Mouse (Mus musculus) adrenal gland, adult 8-10 months (tissue): ENCODE data around the gene H60b. TPM values are rescaled to one million over a fixed set of nuclear protein-coding genes. Genes with fewer than 3 reads are reported as not detected.
A peak's percentile ranks its signal among the peaks of the same experiment; 100 is the strongest.
"Not testable (repeated sequence)": the region's sequence is repeated elsewhere in the genome, so short reads cannot be mapped to it uniquely, and the experiment has no call there.

Experiments
- DNase-seq: peaks from one replicate; pipeline ENCODE4 v3.0.0; 2022
- total RNA-seq, 4 experiments: library from RNA; stranded (reverse); gene quantifications; 2 replicates each; pipeline ENCODE4 v1.2.4; 2022

Gene H60b
- total RNA-seq, result under 1 TPM in 1 of 4 experiments, not detected in 3; 0.38 TPM

GRCm38 (mm10) chr10:22158310-22158999, at the start of gene H60b, which contains the start of gene Raet1e:
Gene H60b (plus strand): TSS chr10:22158586.
Gene Raet1e (plus strand): TSS chr10:22158569.
- DNase-seq, result peak; percentile 63

- DNase-seq, result peak; percentile 67
Observed at GRCm38 (mm10) chr10:22140665-22141280, 17.6 kb upstream of the H60b start.

GRCm38 (mm10) chr10:22142194-22142593, 16.2 kb upstream of the H60b start:
- DNase-seq, result not testable (repeated sequence)

GRCm38 (mm10) chr10:22142926-22143325, 15.5 kb upstream of the H60b start:
- DNase-seq, result no peak

DNA sequence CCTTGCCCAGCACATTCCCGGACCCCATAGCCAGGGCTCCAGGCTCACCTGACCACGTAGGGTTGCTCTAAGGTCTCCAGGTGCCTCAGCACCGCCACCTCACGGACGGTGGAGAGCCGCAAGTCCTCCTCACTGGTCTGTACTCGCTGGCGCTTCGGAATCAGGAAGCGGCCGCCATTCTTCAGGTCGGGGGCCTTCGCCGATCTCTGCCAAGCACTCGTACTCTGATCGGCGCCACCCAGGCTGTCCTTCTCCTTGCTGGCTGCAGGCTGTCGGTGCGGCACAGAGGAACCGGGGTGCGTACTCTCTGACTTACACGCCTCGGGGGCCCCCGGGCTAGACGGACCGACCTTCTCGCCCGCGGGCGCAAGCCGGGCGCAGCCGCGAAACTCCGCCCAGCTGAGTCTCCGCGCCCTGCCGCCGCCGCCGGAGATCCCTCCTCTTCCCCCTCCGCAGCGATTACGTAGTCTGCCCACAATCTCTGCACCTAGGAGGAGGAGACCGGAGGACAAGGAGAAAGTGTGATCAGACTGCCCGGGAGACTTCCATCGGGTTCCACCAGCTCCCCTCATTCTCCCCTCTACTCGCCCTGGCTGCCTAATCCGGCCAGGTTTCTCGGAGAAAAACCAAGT, 9.8 kb upstream of the H60b start:
- peak; percentile 71 for DNase-seq

GRCm38 (mm10) chr10:22149073-22149690, 9.2 kb upstream of the H60b start, which contains the start of gene E030030I06Rik:
Gene E030030I06Rik (minus strand): TSS chr10:22149270.
- DNase-seq, result no peak

GRCm38 (mm10) chr10:22149691-22150465, 8.5 kb upstream of the H60b start:
- no peak for DNase-seq

GRCm38 (mm10) chr10:22150593-22150992, 7.8 kb upstream of the H60b start:
- DNase-seq, result no peak

- DNase-seq, result not testable (repeated sequence)
Observed at GRCm38 (mm10) chr10:22151056-22151862, 7.1 kb upstream of the H60b start.

- DNase-seq, result not testable (repeated sequence)
Observed at GRCm38 (mm10) chr10:22151863-22152640, 6.3 kb upstream of the H60b start.

DNA sequence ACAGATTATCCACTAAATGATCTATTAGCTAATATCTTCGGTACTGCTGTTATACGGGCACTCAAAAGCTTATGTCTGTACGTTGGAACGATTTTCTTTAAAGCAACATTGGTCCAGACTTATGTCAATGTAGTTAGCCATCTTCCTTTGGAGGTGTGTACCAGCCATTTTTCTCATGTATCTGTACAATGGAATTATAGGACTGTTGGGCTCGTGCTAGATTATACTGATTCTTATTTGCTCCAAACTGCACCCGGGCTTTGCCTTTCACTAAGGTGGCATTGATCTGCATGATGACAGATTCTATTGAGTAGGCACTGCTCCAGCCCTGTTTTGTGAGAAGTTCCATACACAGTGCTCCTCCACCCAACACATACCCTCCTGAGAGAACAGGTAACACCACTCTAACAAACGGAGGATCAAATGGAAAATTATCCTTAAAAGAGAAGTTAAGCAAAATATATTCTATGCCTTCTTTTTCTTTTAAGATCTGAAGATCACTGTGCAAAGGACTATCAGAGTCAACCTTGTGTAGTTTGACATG, 5.2 kb upstream of the H60b start:
- not testable (repeated sequence) for DNase-seq

GRCm38 (mm10) chr10:22154127-22154526, 4.3 kb upstream of the H60b start:
- not testable (repeated sequence) for DNase-seq

DNA sequence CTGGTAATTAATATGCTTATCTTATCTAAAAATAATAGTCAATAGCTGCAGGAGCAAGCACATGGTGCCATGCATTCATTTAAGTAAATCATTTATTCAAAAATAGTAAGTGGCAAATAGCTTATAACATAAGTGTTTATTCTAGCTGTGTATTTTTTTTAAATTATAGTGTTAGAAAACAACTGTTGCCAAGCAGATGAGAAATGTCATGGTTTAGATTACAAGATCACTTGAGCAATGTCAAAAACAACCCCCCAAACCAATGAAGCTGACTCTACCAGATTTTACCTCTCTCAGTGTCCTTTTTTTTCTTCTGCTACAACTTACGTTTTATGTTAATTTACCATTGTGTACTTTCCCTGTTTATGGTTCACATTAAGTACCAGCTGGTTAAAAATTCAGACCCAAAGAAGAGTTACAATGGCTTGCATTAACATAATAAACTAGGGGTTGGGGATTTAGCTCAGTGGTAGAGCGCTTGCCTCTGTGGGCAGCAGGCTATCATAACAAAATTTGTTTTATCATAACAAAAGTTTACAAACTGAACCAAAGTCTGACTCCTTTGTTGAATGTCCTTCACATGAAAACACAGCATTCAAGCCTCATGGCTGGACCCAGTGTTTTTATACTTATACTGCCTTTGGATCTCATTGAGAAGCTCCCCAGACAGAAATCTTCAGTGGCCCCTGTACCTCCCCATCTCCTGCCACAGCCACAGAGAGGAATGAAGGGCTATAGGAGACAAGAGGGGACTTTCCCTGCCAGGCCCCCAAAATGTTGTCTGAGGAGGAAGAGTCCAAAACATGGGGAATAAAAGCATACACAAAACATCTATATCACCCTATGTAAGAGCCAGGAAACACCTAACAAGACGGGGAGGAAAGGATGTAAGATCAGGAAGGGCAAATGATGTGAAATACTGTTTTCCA, 3.3 kb upstream of the H60b start:
- no peak for DNase-seq

DNA sequence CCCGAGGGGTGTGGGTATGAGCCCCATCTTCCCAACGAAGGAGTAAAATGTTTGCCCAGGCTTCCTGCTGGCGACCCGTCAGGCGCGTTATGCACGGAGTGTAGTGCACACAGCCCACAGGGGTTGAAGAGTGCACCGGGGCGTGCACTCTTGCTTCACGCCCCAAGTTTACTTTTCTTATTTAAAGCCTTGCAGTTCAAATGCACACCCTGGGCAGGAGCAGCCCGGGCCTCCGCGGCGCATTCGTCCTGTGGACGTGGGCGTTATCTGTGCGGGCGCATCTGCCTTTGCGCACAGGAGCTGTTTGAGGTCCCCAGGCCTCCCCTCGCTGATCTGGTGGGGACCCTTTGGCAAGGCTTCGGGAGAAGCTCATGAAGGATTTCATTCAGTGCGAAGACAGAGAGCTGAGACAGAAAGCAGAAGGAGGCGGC, 760 bp downstream of the H60b start:
- DNase-seq, result no peak

DNA sequence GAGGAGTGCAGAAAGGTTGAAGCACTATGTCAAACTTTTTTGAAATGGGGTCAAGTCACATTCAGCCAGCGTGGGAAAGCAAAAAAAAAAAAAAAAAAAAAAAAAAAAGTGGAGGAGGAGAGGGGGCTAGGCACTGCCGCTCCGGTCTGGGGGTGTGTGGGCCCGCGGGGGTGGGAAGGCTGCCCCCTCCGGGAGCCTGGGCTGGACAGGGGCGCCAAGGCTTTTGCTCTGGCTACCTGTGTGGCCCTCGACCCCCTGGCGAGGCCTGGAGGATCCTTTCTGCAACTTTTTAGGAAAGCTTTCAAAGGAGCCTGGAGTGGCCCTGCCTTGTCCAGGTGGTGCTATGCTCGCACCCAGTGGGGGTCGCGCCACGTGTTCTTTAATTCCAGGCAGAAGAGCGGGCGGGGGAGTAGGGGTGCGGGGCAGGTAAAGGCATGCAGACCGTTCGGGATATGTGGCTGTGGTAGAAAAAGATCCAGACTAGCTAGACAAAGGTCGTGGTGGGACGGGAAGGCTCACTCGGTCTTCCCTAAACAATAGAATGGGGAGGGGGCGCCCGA, 1.3 kb downstream of the H60b start:
- no peak for DNase-seq

GRCm38 (mm10) chr10:22163279-22163678, 4.9 kb downstream of the H60b start:
- DNase-seq, result not testable (repeated sequence)

DNA sequence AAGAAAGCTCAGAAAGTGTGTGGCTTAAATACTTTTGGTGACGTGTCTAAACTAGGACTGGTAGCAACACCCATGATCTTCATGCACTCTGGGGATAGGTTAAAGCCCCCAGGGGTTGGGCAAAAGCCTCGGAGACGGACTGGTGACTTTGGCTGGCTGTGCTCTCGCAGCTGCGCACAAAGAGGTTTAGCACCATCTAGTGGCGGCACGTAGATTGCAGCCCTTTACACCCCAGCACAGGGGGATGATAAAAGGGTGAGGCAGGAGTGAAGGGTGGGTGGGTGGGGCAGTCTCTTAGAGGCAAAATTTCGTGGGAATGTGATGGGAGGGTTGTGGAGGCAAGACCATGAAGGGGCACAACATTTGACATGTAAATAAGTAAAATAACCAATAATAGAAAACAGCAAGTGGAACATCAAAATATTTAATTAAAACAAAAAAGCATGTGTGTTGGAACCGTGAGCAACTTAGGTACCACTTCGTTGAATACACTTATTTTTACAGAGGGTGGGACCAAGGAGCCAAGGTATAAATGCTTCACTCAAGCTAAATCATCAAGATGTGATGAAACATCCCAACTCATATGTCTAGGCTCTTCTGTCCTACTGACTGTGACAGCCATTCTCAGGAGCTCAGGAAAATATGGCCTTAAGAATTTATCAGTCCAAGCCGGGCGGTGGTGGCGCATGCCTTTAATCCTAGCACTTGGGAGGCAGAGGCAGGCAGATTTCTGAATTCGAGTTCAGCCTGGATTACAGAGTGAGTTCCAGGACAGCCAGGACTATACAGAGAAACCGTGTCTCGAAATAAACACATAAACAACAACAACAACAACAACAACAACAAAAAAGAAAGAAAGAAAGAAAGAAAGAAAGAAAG, 5.6 kb downstream of the H60b start:
- peak; percentile 47 for DNase-seq
